Mouse (Mus musculus): ENCODE results near the gene Gm4181. TPM values are rescaled to one million over a fixed set of nuclear protein-coding genes. Genes with fewer than 3 reads are reported as not detected.
"Not testable (repeated sequence)": the region's sequence is repeated elsewhere in the genome, so short reads cannot be mapped to it uniquely, and the experiment has no call there.

Gm4181 gene
- polyA plus RNA-seq (2011; ENCODE audit: insufficient read length, low read depth, missing spikeins), result not detected in 2 replicates

DNA sequence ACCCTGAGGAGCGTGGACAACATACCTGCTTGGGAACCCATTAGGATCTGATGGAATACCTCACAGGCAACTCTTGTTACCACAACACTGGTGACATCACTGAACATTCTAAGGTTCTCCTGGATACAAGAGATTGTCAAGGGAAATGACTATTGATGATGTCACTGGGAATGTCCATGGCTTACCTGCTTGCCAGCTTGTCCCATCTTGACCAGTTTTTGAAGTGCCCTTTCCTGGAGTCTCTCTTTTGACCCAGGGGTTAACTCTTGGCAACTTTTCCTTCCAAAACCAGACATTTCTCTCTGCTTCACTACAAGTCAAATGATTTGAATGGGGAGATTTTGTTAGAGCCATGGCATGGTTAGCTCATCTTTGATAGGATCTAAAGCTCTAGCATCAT lies at the start of gene Gm4181:
Gene Gm4181, minus strand, starts transcription at position 101 of the 400 bp plus-strand sequence.
- not testable (repeated sequence) for H3K27ac ChIP-seq (ENCODE audit: insufficient read depth, low read length); H3K4me3 ChIP-seq (ENCODE audit: insufficient read depth, low read length); H3K4me1 ChIP-seq (ENCODE audit: control insufficient read depth, insufficient read depth, low read length)

DNA sequence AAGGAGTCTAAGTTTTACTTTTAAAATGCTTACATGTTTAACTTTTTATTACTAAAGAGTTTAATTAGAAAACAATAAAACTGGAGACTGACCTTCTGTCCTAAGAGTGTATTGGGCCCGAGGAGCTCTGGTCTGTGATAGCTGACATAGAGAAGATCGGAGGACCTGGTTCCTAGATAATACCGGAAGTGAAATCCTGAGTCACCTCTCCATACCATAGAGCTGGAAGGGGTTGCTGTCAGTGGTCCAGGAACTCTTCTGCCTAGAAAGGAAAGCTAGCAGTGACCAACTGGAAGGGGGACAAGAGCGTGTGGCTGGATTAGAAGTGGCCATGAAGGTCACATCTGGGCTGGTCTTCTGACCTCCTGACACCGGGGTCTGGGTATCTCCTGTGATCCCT lies 41.8 kb upstream of the Gm4181 start:
- Histone ChIP-seq H3K4me3 (ENCODE audit: insufficient read depth, low read length) (no peak overlapping the region), H3K4me1 (ENCODE audit: control insufficient read depth, insufficient read depth, low read length) (no peaks in the 10 kb centered on the region), H3K27ac (ENCODE audit: insufficient read depth, low read length) (no peak overlapping the region)
- TF ChIP-seq CTCF (IDR thresholded peaks at IDR 0.05; ENCODE audit: borderline replicate concordance, insufficient read depth, low read length) (no peak), POLR2A (IDR thresholded peaks at IDR 0.05; ENCODE audit: low read depth, low read length) (no peak)

DNA sequence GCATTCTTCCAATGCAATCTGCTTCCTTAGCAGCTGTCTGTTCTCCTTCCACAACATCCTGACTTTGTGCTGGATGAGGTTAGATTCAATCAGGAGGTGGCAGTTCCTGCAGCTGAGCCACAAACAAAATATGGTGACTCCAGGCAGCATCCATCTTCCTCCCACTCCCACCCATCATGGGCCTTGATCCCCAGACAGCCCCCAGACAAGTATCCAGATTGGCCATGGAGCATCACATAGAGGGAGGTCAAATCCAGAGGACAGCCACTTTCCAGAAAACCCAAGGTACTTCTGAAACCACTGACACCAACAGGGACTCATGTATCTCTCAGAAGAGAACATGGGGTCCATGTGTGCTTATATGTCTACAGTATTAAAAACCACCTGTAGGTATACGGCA lies 3.0 kb downstream of the Gm4181 start:
- H3K27ac ChIP-seq (ENCODE audit: insufficient read depth, low read length); H3K4me1 ChIP-seq (ENCODE audit: control insufficient read depth, insufficient read depth, low read length); H3K4me3 ChIP-seq (ENCODE audit: insufficient read depth, low read length): not testable (repeated sequence)

GRCm38 (mm10) chr14:51611210-51611609 lies 24.3 kb downstream of the Gm4181 start, which contains the start of gene Gm17078:
Gm17078 (minus strand) TSS chr14:51611310.
- no peak for TF ChIP-seq POLR2A (IDR thresholded peaks at IDR 0.05; ENCODE audit: low read depth, low read length)
- no peak for TF ChIP-seq CTCF (IDR thresholded peaks at IDR 0.05; ENCODE audit: borderline replicate concordance, insufficient read depth, low read length)
- no peak within 1 kb of the TSS for H3K4me3 ChIP-seq (ENCODE audit: insufficient read depth, low read length)
- H3K4me1 ChIP-seq (ENCODE audit: control insufficient read depth, insufficient read depth, low read length), result no peaks in the 10 kb centered on the region
- no peak within 1 kb of the TSS for H3K27ac ChIP-seq (ENCODE audit: insufficient read depth, low read length)

GRCm38 (mm10) chr14:51592039-51592438 lies 43.4 kb downstream of the Gm4181 start, which contains the start of gene Gm17174:
Gm17174 (minus strand) TSS chr14:51592139.
- not testable (repeated sequence) for H3K27ac ChIP-seq (ENCODE audit: insufficient read depth, low read length); H3K4me1 ChIP-seq (ENCODE audit: control insufficient read depth, insufficient read depth, low read length); H3K4me3 ChIP-seq (ENCODE audit: insufficient read depth, low read length)

Other genes with a start within 250 kb of the Gm4181 start
- gene Vmn2r88, start 224.8 kb downstream of the Gm4181 start, polyA plus RNA-seq (2011; ENCODE audit: insufficient read length, low read depth, missing spikeins), result not detected in 2 replicates
- gene Vmn2r89, start 183.8 kb downstream of the Gm4181 start, polyA plus RNA-seq (2011; ENCODE audit: insufficient read length, low read depth, missing spikeins), result not detected in 2 replicates
- not detected in 2 replicates for gene Gm5622, start 82.9 kb downstream of the Gm4181 start, polyA plus RNA-seq (2011; ENCODE audit: insufficient read length, low read depth, missing spikeins)
- not detected in 2 replicates for gene Gm17175, start 61.6 kb downstream of the Gm4181 start, polyA plus RNA-seq (2011; ENCODE audit: insufficient read length, low read depth, missing spikeins)
- not detected in 2 replicates for gene Gm17174, start 43.5 kb downstream of the Gm4181 start, polyA plus RNA-seq (2011; ENCODE audit: insufficient read length, low read depth, missing spikeins)
- not detected in 2 replicates for gene Gm17078, start 24.4 kb downstream of the Gm4181 start, polyA plus RNA-seq (2011; ENCODE audit: insufficient read length, low read depth, missing spikeins)
- gene Gm17079, start 59.8 kb upstream of the Gm4181 start, polyA plus RNA-seq (2011; ENCODE audit: insufficient read length, low read depth, missing spikeins), result not detected in 2 replicates
- gene Gm5800, start 81.5 kb upstream of the Gm4181 start, polyA plus RNA-seq (2011; ENCODE audit: insufficient read length, low read depth, missing spikeins), result not detected in 2 replicates
- gene Ang4, start 137.9 kb upstream of the Gm4181 start, polyA plus RNA-seq (2011; ENCODE audit: insufficient read length, low read depth, missing spikeins), result not detected in 2 replicates
- not detected in 2 replicates for gene AY358078, start 164.4 kb upstream of the Gm4181 start, polyA plus RNA-seq (2011; ENCODE audit: insufficient read length, low read depth, missing spikeins)
- gene Ear6, start 218.0 kb upstream of the Gm4181 start, polyA plus RNA-seq (2011; ENCODE audit: insufficient read length, low read depth, missing spikeins), result not detected in 2 replicates
- 14.0 and 16.7 TPM in 2 replicates for gene Mettl17, start 249.2 kb upstream of the Gm4181 start, polyA plus RNA-seq (2011; ENCODE audit: insufficient read length, low read depth, missing spikeins)